Mouse (Mus musculus): ENCODE measurements at regions not wholly inside any gene's neighbourhood (a gene's known extent, or its start where the extent isn't known, plus 50 kb on each side); places are given as distances from the start of the nearest gene placed in this dataset.

GRCm38 (mm10) chr3:40472766-40473165 is 58.3 kb upstream of the Intu start:
- DNase-seq, result no peak

- no peak for DNase-seq
Measured at GRCm38 (mm10) chr3:40480258-40480951, 50.7 kb upstream of the Intu start.
